Mouse (Mus musculus): ENCODE results near the gene Pdcd1lg2.
"Not testable (repeated sequence)": the region's sequence is repeated elsewhere in the genome, so short reads cannot be mapped to it uniquely, and the experiment has no call there.

The Pdcd1lg2 gene

DNA sequence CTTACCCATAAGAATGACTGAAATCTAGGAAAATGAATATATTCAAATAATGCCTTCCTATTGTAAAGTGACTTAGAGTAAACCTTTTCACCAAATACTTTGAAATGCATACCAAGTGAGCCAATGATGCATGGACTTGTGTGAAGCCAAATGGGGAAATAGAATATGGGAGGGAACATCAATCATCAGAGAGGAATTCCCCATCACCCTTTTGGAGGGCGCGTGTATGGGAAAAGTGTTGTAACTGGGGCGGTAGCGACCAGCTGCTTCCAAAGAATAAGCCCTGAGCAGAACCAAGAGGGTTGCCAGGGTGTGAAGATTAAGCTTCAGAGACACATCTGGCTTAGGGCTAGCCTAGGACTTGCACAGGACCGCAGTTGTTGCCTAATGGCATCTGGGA is 27.4 kb upstream of the Pdcd1lg2 start:
- no peak for DNase-seq (ENCODE audit: low read depth, low spot score)

DNA sequence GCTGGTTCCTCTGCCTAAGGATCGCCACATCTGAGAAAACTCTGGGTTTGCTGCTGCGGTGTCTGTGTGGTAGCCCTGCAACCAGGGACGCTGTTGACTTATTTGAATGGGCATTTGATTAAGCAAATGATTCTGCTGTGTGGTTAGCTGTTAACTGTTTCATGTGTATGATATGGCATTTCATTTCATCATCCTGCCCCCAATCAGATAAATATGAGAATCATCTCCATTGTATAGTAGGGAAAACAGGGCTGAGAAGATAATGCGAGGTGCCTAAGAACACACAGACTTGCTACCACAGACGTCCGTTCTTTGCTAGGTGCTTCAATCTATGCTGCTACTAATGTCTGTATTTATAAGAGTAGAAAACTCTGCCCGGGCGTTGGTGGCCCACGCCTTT is 26.3 kb upstream of the Pdcd1lg2 start:
- no peak for DNase-seq (ENCODE audit: low read depth, low spot score)

GRCm38 (mm10) chr19:29384994-29385393 is 25.7 kb upstream of the Pdcd1lg2 start:
- no peak for DNase-seq (ENCODE audit: low read depth, low spot score)

GRCm38 (mm10) chr19:29385822-29386221 is 24.9 kb upstream of the Pdcd1lg2 start:
- no peak for DNase-seq (ENCODE audit: low read depth, low spot score)

DNA sequence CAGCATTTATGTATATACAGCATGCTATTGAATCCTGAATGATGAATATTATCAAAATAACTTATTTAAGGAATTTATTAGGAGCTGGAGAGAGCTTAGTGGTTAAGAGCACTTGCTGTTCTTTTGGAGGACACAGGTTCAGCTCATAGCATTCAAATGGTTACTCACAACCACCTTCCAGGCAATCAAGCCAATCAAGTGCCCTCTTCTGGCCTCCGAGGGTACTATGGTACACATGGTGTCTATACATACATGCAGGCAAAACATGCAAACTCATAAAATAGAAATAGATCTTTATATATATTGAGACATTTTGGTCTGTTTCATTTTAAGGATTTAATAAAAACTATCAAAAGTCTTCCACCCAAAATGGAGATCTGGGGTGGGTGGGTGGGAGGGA is 21.9 kb upstream of the Pdcd1lg2 start:
- no peak for DNase-seq (ENCODE audit: low read depth, low spot score)

DNA sequence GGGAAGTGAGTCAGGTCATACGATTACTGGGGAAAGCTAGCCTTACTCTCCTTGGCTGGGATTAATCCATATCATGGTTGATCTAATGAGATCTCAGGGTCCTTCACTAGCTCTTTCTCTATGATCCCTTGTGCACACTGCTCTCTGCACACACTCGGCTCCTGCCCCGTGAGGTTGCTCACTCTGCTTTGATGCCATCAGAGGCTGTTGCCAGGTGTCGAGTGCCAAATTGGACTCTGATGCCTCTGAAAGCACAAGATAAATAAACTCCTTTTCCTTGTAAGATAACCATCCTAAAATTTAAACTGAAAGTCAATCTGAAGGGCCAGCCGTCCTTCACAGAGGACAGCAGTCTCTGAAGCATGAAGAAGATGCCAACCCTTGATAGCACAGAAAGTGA is 20.2 kb upstream of the Pdcd1lg2 start:
- no peak for DNase-seq (ENCODE audit: low read depth, low spot score)

DNA sequence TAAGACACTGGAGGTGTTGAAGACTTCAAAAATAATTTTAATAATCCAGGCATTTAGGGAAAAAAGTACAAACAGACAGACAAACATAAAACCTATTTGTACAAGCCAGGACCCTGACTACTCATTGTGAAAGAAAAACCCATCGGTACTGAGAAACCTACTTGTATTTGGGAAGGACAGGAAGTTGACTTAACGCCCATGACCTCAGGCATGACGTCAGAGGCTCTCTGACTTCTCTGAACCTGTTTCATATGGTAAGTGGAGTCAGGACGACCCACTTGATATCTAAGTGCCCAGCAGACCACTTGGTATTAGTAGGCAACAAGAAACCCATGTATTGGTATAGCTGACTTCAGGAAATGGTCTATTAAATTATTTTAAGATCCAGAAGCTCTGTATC is 19.4 kb upstream of the Pdcd1lg2 start:
- DNase-seq (ENCODE audit: low read depth, low spot score) = no peak

GRCm38 (mm10) chr19:29393333-29393732 is 17.4 kb upstream of the Pdcd1lg2 start:
- DNase-seq (ENCODE audit: low read depth, low spot score) = no peak

DNA sequence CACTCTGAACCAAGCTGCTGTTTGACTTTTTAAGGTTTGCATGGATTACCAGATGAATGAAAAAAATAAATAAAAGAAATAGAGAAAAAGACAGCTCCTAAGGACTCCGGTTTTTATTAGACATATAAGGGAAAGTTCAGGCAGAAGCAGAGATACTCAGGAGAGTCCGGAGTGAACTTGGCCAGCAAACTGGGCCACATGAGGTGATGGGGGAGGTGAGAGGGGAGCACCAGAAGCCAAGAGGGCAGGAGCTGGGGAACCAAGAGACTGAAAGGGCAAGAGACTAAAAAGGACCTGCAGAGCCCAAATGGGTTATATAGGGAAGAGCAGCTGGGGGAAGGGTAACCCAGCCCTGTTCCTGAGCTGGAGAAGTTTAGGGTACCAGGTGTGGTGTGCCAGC is 16.0 kb upstream of the Pdcd1lg2 start:
- no peak for DNase-seq (ENCODE audit: low read depth, low spot score)

GRCm38 (mm10) chr19:29396353-29396752 is 14.4 kb upstream of the Pdcd1lg2 start:
- DNase-seq (ENCODE audit: low read depth, low spot score) = no peak

DNA sequence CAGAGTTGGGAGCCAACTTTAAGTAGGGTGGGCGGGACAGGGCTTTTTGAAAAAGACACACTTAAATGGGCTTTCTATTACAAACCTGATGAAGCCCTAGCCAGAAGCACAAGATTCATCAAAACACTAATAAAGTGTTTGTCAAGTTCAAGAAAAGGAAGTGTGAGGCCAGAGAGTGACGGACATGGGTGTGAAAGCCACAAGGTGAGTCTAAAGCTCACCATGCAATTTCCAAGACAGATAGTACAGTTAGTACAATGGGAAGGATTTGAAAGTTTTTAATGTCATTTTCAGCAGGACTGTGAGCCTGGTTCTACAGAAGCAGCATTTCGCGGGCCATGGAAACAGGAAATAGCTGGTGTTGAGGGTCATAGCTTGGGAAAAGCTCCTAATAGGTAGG is 10.9 kb upstream of the Pdcd1lg2 start:
- DNase-seq (ENCODE audit: low read depth, low spot score) = no peak

GRCm38 (mm10) chr19:29400466-29400865 is 10.3 kb upstream of the Pdcd1lg2 start:
- no peak for DNase-seq (ENCODE audit: low read depth, low spot score)

- DNase-seq (ENCODE audit: low read depth, low spot score) = no peak
Observed at GRCm38 (mm10) chr19:29402621-29403020, 8.1 kb upstream of the Pdcd1lg2 start.

DNA sequence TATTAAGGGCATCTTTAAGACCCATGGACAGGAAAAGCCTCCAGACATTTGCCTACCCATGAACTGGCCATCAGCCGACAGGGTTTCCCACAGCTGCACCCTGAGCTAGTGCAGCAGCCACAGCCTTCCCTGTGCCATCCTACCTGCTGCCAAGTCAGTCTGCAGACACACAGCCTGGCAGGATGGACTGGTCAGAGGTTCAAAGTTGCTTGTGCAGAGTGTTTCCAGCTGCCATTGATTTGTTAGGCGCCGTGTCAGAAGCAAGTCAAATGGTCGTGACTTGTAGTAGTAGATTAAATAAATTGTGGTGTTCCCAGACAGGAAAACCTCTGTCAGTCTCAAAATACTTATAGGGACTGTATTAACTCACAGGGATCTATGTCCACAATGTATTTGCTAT is 7.5 kb upstream of the Pdcd1lg2 start:
- no peak for DNase-seq (ENCODE audit: low read depth, low spot score)

- DNase-seq (ENCODE audit: low read depth, low spot score) = no peak
Observed at GRCm38 (mm10) chr19:29405388-29405787, 5.3 kb upstream of the Pdcd1lg2 start.

- DNase-seq (ENCODE audit: low read depth, low spot score) = no peak
Observed at GRCm38 (mm10) chr19:29406042-29407017, 4.4 kb upstream of the Pdcd1lg2 start.

DNA sequence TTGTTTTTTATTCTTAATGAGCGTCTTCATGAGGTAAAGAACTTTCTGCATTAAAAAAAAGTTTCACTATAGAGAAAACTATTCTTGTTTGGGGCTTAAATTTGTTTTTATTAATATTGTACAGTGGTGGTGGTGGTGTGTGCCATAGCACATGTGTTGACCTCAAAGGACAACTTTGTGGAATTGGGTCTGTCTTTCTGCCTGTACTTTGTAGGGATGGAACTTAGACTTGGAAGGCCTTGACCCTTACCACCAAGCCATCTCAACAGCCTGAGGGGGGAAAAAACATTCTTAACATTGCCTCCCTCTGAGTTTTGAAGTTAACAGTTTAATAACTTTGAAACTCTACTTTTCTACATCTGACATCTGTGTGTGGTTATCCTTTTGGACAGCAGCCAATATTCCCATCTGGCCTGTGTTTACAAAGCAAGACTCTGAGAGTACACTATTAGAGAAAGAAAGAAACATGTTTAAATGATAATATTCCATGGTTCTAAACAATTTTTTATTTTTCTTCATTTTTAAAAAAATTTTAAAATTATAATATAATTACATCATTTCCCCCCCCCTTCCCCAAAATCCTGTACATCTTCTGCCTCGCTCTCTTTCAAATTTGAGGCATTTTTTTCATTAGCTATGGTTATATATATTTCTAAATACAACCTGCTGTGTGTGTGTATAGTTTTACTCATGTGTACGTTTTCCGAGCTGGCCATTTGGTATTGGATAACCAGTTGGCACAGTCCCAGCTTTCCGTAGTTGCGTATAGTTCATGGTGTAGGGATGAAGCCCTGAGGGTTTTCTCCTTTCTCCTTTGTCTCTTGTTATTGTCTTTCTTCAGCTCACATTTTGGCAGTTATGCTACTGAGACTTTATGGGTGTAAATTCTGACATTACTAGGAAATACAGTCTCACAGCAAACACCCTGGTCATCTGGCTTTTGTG is 2.0 kb downstream of the Pdcd1lg2 start:
- no peak for DNase-seq (ENCODE audit: low read depth, low spot score)

- DNase-seq (ENCODE audit: low read depth, low spot score) = no peak
Observed at GRCm38 (mm10) chr19:29414513-29414912, 3.8 kb downstream of the Pdcd1lg2 start.

- DNase-seq (ENCODE audit: low read depth, low spot score) = not testable (repeated sequence)
Observed at GRCm38 (mm10) chr19:29414917-29415316, 4.2 kb downstream of the Pdcd1lg2 start.

- no peak for DNase-seq (ENCODE audit: low read depth, low spot score)
Observed at GRCm38 (mm10) chr19:29416393-29416902, 5.7 kb downstream of the Pdcd1lg2 start.

DNA sequence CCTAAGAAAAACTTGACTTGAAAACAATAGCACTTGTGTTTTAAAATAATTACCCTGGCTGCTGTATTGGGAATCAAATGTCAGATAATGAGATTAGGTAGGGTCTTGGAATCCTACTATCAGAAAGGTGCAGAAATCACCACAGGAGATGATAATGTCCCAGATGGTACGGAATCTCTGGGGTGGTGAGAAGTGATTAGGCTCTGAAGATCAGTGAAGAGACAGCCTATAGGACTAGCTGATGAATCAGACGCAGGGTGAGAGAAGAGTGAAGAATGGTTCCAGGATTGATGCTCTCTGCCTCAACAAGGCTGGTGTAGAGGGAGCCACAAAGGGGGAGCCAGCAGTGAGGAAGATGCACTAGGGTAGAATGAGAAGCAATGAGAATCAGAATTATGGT is 6.5 kb downstream of the Pdcd1lg2 start:
- DNase-seq (ENCODE audit: low read depth, low spot score) = no peak

DNA sequence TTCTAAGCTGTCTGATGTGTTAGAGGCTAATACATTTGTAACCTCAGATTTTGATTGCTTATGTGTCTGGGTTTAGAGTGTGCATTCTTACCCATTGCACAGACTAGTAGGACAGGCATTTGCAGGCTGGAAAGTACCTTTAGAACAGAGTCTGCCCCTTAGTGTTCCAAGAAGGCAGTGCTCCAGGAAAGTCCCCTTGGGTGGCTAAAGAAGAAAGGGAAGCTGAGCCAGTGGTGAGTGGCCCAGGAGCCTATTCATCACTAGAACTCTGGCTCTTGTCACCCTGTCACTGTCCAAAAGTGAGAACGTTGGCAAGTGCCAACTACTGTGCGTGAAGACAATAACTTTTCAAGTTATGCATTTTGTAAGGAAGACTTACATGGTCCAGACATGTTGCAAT is 7.2 kb downstream of the Pdcd1lg2 start:
- DNase-seq (ENCODE audit: low read depth, low spot score) = no peak

Data from ES-CJ7 (cell line).